Mouse (Mus musculus): ENCODE data around the gene Thsd7a. TPM values are rescaled to one million over a fixed set of nuclear protein-coding genes. Genes with fewer than 3 reads are reported as not detected.

The Thsd7a gene
- polyA plus RNA-seq, 1 experiment from 2014 or later: 52.1 TPM

GRCm38 (mm10) chr6:12307502-12307901, 441.7 kb downstream of the Thsd7a start:
- no peak overlapping the region for H3K9ac ChIP-seq (replicated peaks; ENCODE audit: low read depth, low read length)
- H3K4me3 ChIP-seq (ENCODE audit: low read depth, low read length): no peak overlapping the region
- WGBS: 68% methylated on average over 2 of the region's 2 CpGs
- no peaks in the 10 kb centered on the region for H3K4me1 ChIP-seq (ENCODE audit: control insufficient read depth, insufficient read depth, low read length)
- no peak; the same call in 1 of the 2 replicates for ATAC-seq (ENCODE audit: low read depth)
- no peaks in the 10 kb centered on the region for H3K36me3 ChIP-seq (ENCODE audit: control insufficient read depth, insufficient read depth, low read length)
- H3K9me3 ChIP-seq (ENCODE audit: control insufficient read depth, low read length): peaks cover 5% of the 10 kb centered on the region; the same call in 1 of the 2 replicates
- H3K27ac ChIP-seq (ENCODE audit: low read depth, low read length): no peak overlapping the region
- no peaks in the 10 kb centered on the region for H3K27me3 ChIP-seq (ENCODE audit: control insufficient read depth, insufficient read depth, low read length)
- no peak overlapping the region for H3K4me2 ChIP-seq (ENCODE audit: low read depth, low read length)

DNA sequence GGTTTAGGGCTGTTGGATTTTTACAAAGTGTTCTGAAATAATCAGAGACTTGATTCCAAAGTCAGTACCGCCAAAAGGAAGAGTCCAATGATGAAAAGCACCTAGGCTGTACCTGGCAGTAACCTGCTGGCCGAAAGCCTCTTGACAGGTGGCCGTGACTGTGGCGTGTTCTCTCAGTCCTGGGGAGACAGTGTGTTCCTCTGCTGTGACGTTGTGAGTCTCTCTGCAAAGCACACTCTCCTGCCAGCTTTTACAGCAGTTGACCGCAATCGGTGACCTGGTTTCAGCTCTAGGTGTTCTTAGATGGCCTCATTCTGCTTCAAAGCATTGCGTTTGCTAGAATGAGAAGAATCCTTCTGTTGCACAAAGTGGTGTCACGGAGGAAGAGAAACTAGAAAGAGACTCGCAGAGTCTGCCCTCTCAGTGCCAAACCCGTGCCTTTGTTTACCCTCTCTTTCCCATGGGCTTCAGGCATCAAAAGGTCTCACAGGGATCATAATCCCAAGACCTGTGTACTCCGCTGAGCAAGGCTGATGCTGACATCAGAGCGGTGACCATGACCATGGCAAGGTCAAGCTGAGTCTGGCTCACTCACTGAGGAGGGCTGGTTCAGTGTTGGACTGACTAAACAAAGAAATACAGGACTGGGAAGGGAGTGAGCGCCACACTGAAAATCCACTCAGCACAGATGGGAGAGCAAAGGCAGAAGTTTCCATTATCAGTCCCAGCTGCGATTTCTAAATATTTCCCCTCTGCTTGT, 486.4 kb downstream of the Thsd7a start:
- H3K9ac ChIP-seq (replicated peaks; ENCODE audit: low read depth, low read length): no peak overlapping the region
- no peaks in the 10 kb centered on the region for H3K36me3 ChIP-seq (ENCODE audit: control insufficient read depth, insufficient read depth, low read length)
- H3K27ac ChIP-seq (ENCODE audit: low read depth, low read length): no peak overlapping the region
- H3K27me3 ChIP-seq (ENCODE audit: control insufficient read depth, insufficient read depth, low read length): no peaks in the 10 kb centered on the region
- no peaks in the 10 kb centered on the region for H3K9me3 ChIP-seq (ENCODE audit: control insufficient read depth, low read length)
- H3K4me3 ChIP-seq (ENCODE audit: low read depth, low read length): no peak overlapping the region
- ATAC-seq (ENCODE audit: low read depth): no peak
- no peak overlapping the region for H3K4me2 ChIP-seq (ENCODE audit: low read depth, low read length)
- H3K4me1 ChIP-seq (ENCODE audit: control insufficient read depth, insufficient read depth, low read length): 0 out of 2 replicates have a peak, but pooled peaks cover 10% of the 10 kb centered on the region
- WGBS: 86% methylated on average over 15 of the region's 15 CpGs
